Mouse (Mus musculus) lung, postnatal 10 days (tissue): ENCODE measurements around the gene Cyp1a1.

Experiments used
- DNase-seq: peaks from one replicate; pipeline ENCODE4 v3.0.0; 2021

The Cyp1a1 gene

DNA sequence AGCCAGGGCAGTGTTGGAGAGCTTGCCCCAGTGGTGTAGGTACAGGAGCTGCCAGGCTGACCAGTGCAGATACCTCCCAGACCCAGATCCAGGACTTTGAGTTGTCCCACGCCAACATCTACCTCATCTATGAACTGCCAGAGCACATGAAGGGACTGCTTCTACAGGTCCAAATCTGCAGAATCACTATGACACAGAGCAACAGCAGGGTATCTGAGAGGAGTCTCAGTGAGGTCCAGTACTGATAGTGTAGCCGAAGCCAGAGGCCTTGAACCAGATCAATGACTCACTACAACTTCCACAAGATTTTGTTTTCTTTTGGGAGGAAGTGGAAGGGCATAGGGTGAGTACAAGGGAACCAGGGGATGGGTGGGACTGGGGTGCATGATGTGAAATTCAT lies at the start of gene Cyp1a1:
Cyp1a1 (plus strand) TSS at position 178 of the 400 bp plus-strand sequence.
- DNase-seq: no peak

DNA sequence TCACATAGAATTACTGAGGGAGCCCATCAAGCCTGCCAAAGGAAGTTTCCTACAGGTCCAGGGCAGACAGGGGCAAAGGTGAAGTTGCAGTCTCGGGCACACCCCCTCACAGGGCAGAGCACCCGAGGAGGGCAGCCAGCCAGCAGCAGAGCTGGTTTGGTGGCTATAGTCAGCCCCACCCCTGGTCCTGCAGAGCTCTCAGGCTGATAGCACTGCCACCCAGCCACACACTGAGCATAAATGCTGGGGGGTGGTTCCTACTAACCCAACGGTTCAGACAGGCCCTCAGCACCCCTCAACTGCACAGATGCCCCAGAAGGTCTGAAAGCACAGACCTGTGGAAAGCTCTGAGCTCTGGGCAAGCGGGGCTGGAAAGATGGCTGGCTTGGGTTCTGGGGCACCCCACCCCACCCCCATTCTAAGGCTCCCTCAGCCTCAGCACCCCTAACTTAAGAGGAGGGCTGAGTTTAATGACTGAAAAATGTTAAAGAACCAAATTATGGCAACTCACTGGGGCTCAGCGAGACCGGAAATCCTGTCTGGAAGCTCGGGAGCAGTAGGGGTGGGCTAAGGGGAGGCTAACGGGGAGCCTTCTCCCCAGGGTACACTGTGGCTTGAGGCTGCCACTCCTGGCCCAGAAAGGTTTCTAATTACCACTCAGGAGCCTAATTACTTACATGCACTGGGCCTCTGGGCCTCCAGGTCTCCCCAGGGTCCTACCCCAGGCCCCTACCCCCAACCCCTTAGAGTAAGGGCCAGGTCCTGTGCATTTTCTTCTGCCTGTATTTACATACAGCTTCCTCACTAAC lies 48.9 kb upstream of the Cyp1a1 start:
- peak; percentile 83 for DNase-seq

DNA sequence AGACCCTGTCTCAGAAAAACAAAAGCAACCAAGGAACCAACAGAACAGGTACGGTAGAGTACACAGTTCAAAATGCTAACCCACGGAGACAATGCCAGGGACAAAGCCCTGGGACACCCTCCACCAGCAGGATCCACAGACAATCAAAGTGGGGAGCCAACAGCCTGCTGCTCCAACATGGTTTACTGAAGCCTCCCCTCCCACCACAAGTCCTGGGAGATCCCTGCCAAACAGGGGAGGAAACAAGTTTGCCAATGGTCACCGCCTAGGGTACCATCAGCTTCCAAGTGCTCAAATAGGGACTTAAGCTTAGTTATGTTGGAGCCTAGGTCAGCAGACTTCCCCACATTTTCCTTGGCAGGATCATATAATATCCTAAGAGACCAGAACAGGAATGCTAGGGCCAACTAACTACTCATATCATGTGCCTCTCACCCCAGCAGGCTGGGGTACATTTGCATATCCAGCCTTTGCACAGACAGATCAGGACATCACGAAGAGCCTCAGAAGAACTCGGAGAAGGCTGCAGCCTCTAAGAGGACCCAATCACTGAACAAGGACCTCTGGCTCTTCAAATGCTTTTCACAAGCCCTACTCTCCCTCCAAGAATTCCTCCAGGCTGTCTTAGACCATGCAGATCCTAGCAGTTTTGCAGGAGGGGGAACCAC lies 47.9 kb upstream of the Cyp1a1 start:
- DNase-seq: no peak

GRCm38 (mm10) chr9:57640384-57640783 lies 47.3 kb upstream of the Cyp1a1 start:
- peak; percentile 82 for DNase-seq

- no peak for DNase-seq
These were observed 46.7 kb upstream of the Cyp1a1 start for GRCm38 (mm10) chr9:57641022-57641421.

DNA sequence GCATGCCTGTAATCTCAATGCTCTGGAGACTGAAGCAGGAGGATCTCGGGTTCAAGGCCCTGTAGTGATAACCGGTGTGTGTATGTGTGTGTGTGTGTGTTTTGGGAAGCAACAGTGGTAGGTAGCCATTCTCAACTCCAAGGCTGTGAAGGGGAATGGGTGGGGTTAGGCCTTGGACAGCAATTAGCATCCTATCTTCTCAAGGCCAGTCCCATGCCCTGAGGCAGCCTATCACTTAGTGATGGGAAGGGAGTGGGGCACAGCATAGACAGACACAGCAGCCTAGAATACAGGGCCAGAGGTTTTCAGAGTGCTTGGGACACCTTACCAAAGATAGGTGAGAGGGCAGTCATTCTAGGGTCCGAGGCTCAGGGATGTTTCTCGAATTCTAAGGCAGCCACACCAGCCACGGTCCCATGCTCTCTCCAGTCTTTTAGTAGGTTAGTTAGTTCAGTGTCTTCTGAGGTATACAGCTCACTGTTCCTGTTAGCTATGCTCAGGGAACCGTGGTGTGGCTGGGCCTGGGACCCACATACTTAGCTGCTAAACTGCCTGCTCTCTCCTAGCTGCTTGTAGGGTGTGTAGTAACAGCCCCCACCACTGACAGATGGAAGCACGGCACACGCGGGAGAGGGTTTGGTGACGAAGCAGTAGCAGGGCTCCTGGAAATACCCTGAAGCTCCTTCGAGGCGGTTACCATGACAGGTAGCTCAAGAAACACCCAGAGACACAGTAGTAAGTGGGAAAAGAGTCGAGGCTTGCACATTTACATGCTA lies 45.8 kb upstream of the Cyp1a1 start:
- no peak for DNase-seq

DNA sequence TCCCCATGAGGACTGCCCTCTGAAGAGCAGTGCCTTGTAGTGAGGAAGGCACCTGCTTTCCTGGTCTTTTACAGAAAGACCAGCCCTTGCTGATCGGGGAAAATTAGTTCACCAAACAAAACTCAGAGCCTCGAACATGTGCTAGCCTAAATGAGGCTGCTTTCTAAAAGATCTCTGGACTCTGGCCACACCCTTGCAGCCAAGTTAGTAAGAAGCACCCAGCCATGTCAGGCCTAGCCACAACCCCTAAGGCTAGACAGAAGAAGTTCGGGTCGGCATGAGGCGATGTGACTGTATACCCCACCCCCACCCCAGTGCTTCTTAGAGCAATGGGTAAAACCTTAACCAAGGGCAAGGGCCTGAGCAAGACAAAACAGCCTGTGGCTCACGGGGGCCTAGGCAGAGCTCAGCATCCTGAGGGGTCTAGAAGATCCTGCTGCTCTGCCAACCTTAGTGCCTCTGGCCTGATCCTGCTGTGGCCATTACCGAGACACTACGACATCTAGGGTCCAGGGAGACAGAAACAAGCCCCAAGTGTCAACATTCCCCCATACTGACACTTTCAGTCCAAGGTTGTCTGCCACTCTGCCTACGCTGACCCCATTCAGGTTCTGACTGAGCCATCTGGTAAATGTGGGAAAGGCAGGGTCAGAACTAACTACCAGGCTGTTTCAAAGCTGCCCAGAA lies 44.4 kb upstream of the Cyp1a1 start:
- DNase-seq: no peak

GRCm38 (mm10) chr9:57643856-57644180 lies 43.9 kb upstream of the Cyp1a1 start:
- no peak for DNase-seq

DNA sequence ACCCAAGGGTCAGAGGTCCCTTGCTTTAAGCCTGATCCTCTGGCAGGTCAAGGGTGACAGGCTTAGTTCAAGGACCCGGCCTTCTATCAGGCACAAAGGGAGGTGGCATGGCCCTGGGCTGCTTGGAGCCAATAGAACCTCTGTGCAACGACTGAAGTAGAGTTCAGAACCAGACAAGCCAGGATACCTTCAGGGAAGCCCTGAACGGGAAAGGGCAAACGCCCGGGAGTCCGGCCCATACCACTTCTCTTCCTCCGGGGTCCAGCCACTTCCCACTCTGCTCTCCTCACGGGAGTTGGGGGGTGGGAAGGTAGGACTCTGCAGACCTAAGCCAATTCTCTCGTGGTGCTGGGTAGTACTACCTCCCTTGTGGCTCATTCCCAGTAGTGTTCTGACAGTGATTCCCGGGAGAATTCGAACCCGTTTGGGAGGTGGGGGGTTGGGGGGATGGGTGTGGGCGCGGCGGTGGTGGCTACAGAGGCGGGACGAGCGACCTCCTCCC lies 43.2 kb upstream of the Cyp1a1 start:
- DNase-seq: no peak

DNA sequence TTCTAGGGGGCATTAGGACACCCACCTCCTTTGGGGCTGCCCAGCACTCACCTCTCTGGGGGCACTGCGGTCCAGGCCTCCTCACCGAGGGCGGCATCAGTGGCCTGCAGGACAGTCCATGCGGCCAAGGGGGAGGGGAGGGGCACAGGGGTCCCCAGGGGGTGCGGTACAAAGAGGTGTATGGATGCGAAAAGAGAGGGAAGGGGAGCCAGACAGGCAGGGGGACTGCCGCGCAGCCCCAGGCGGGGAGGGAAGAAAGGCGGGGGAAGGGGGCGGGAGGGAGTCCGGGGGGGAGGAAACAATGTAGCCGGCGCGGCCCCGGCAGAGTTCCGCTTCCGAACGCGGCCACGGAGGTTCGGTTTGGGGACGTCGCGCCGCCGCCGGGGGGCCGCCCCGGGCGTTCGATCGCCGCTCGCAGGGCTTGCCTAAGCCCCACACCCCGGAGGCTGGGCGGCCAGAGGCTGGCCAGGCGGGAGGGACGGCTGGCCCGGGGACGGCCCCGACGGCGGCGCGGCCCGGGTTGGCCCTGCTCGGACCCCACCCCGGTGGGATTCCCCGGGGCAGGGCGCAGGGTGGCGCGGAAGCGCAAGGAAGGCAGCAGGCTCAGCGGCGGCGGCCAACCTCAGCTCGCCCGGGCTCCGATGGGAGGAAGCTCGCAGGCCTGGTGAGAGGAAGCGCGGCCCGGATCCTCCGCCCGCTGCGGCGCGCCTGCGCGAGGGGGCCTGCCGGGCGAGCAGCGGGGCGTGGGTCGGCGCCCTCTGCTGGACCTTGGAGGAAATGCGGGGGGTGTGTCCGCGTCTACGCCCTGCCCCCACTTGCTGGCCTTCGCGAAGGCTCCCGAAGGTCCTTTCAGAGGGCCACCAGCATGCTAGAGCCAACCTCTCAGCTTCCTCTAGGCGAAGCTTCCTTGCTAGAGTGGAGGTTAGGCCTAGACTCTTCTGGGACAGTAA lies 42.5 kb upstream of the Cyp1a1 start:
- DNase-seq: peak; percentile 95

DNA sequence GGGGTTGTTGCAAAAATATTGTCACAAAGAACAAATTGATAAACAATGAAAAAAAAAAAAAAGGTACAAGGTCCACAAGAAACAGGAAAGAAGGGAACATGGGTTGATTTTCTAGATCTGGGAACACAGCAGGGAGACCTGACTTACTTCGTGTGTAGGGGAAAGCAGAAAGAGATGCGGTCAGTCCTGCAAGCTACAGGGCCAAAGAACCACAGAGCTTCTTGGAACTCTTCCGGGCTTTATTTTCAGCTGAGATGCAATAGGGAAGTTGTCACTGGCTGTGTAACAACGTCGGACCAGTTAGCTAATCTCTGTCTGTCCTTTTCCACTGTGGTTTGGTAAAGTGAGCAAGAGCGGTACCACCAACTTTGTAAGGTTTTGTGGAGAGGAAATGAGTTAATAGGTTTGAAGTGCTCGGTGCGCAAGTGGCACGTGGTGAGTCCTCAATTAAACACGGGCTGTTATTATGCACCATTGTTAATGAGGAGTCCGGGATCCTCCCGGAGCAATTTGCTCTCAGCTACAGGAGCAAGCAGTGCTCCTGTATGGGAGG lies 41.1 kb upstream of the Cyp1a1 start:
- DNase-seq: no peak

- DNase-seq: no peak
These were observed 40.2 kb upstream of the Cyp1a1 start for GRCm38 (mm10) chr9:57647286-57648108.

DNA sequence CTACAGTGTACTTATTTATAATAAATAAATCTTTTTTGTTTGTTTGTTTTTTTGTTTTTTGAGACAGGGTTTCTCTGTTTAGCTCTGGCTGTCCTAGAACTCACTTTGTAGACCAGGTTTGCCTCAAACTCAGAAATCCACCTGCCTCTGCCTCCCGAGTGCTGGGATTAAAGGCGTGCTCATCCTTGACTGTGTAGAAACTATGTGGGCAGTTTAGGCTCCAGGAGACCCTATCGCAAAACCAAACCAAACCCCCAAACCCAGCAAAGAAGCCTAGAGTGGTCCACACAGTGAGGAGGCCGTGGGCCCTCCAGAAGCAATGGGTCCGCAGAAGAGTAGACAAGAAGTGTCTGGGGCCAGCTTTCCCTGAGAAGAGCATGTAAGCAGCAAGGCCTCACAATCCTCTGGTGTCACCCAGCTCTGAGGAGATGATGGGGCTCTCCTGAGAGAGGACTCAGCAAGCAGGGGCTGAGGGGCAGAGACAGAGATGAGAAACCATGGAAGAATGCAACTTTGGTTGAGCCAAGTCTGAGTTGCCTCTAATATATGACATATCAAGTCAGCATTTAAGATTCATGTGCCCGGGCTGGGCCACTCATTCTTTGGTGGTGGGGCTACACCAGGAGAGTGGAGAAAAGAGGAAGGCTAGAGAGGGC lies 37.5 kb upstream of the Cyp1a1 start:
- DNase-seq: no peak

DNA sequence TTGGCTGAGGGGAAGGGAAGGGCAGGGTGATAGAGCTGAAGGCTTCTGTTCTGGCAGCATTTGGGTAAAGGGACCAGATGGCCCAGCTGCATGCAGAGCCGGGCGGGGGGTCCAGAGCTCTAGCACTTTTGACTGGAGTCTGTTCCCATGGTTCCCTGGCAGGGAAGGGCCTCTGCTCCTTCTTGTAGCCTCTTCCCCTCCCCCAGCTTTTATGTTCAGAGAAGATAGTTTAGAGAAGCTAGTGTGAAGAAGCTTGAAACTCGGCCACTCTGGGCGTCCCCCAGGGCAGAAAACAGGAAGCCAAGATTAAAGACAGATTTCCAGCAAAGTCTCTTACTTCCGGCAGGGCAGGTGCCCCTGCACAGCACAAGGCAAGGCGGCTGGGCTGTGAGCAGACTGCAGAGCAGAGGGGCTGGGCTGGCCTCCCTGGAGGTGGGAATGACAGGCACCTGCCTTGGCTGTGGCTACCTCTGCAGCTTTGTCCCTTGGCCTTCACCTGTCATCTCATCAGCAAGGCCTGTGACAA lies 36.9 kb upstream of the Cyp1a1 start:
- peak; percentile 54 for DNase-seq

GRCm38 (mm10) chr9:57652351-57652750 lies 35.4 kb upstream of the Cyp1a1 start:
- DNase-seq: no peak

DNA sequence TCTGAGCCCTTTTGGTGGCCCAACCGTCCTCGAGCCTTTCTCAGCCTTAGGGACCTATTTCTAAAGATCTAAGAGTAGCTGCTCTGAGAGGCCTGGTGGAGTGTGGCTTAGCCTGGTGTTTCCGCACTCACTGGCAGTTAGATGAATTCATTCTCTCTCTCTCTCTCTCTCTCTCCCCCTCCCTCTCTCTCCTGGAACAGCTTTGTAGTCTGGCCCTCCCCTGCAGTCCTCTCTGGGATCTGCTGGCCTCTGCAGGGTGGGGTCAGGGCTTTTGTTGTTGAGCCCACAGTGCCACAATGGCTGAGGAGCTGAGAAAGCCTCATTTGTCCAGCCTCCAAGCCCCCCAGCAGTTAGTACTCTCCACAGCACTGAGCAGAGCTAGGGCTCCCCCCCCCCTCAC lies 34.9 kb upstream of the Cyp1a1 start:
- DNase-seq: no peak

DNA sequence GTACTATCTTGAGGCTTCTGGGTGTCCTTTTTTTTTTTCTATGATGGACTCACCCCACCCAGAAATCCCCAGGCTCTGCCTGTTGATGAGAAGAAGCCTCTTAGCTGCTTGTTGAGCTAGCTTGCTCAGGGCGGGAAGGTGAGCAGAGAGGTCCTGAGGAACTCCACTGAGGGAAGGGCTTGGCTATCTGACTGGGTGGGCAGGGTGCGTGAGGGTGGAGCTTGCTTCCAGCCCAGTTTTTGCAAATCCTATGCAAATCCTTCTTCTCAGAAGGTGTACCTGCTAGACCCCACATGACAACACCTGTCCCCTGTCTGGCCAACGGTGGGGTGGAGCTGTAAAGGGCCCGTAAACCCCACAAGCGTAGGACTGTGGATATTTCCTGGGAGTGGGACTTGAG lies 34.4 kb upstream of the Cyp1a1 start, which contains the start of gene Csk:
Csk (minus strand) TSS at position 349 of the 400 bp plus-strand sequence.
- no peak for DNase-seq

- DNase-seq: no peak
These were observed 32.8 kb upstream of the Cyp1a1 start for GRCm38 (mm10) chr9:57654966-57655365.

DNA sequence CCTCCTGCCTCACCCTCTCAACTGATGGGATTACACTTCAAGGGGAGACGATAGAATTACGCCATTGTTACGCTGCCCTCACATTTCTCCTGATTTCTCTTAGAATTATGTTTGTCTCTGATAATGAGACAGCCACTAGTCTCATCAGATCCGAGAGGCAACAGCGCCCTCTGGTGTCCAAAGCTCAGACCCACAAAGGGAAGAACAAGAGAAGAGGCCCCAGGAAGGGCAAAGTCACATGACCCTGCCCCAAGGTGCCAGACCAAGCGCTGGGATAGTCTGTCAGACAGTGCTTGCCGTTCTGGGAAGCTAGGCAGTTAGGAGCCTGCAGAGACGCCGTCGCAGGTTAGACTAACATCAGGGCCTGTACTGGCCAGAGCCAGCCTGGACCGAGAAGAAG lies 32.0 kb upstream of the Cyp1a1 start:
- DNase-seq: peak; percentile 96
